Mouse (Mus musculus) intestine, embryonic 14.5 days (tissue): ENCODE measurements at regions not wholly inside any gene's neighbourhood (a gene's known extent, or its start where the extent isn't known, plus 50 kb on each side); places are given as distances from the start of the nearest gene placed in this dataset.

ENCODE experiments used
- ATAC-seq: fragments of 200-750 bp; cut with Nextera tagmentation; replicated peaks from 2 replicates; pipeline ENCODE4 v1.8.0; 2017; ENCODE audit warnings: low read depth, moderate number of reproducible peaks, moderate TSS enrichment, moderate library complexity; ENCODE audit not compliant: low FRiP score, low TSS enrichment
- DNase-seq: peaks from one replicate; pipeline ENCODE4 v3.0.0-alpha.2; 2018; ENCODE audit warnings: low spot score
- H3K27ac ChIP-seq: fragments of 300-500 bp; sonication (generic); 2 replicates; pipeline ENCODE4 v1.5.1; 2014; ENCODE audit warnings: low read depth, mild to moderate bottlenecking, control low read depth
- H3K27me3 ChIP-seq: fragments of 300-500 bp; sonication (generic); replicated peaks from 2 replicates; pipeline ENCODE4 v1.6.1; 2014; ENCODE audit warnings: low read length, control low read depth; ENCODE audit not compliant: control insufficient read depth, insufficient read depth
- H3K36me3 ChIP-seq: fragments of 300-500 bp; sonication (generic); 2 replicates; pipeline ENCODE4 v1.6.1; 2014; ENCODE audit warnings: low read length, control low read depth; ENCODE audit not compliant: control insufficient read depth, insufficient read depth
- H3K4me1 ChIP-seq: fragments of 300-500 bp; sonication (generic); replicated peaks from 2 replicates; pipeline ENCODE4 v1.6.1; 2014; ENCODE audit warnings: low read length, control low read depth, mixed read lengths; ENCODE audit not compliant: control insufficient read depth, insufficient read depth
- H3K4me2 ChIP-seq: fragments of 300-500 bp; sonication (generic); 2 replicates; pipeline ENCODE4 v1.6.1; 2014; ENCODE audit warnings: low read length
- H3K4me3 ChIP-seq: fragments of 300-500 bp; sonication (generic); 2 replicates; pipeline ENCODE4 v1.5.1; 2014; ENCODE audit warnings: low read depth, low read length, control low read depth, mixed read lengths
- H3K9ac ChIP-seq: fragments of 300-500 bp; sonication (generic); 2 replicates; pipeline ENCODE4 v1.6.1; 2014; ENCODE audit warnings: mild to moderate bottlenecking, low read length
- H3K9me3 ChIP-seq: fragments of 300-500 bp; sonication (generic); 2 replicates; pipeline ENCODE4 v1.6.1; 2016; ENCODE audit warnings: low read length, control low read depth; ENCODE audit not compliant: control insufficient read depth
- WGBS: fragments of 180-500 bp; shearing (Covaris S2); extraction: QIAGEN DNeasy Blood & Tissue Kit; methylation state at CpG from one replicate; pipeline ENCODE4 v1.1.7; 2014; 5-methylcytosine and 5-hydroxymethylcytosine counted together

- no peaks in the 10 kb centered on the region for H3K27me3 ChIP-seq
- no peak overlapping the region for H3K9ac ChIP-seq
- 25% methylated on average over 1 of the region's 1 CpGs for WGBS
- no peak; the same call in 1 of the 2 replicates for ATAC-seq
- no peak overlapping the region for H3K4me2 ChIP-seq
- H3K36me3 ChIP-seq = no peaks in the 10 kb centered on the region
- H3K4me1 ChIP-seq = peaks cover 6% of the 10 kb centered on the region
- H3K4me3 ChIP-seq = no peak overlapping the region
- H3K27ac ChIP-seq = no peak overlapping the region
- no peaks in the 10 kb centered on the region for H3K9me3 ChIP-seq
- DNase-seq = no peak
These were observed 149.4 kb downstream of the Dyrk2 start for GRCm38 (mm10) chr10:118720630-118721029.

GRCm38 (mm10) chr10:118722132-118722551 lies 147.9 kb downstream of the Dyrk2 start:
- Histone ChIP-seq H3K4me2 (no peak overlapping the region), H3K4me1 (peaks cover 6% of the 10 kb centered on the region), H3K4me3 (no peak overlapping the region), H3K27me3 (no peaks in the 10 kb centered on the region), H3K36me3 (no peaks in the 10 kb centered on the region), H3K27ac (0 out of 2 replicates have a peak overlapping the region, but pooled peaks have one; percentile 11), H3K9ac (no peak overlapping the region), H3K9me3 (no peaks in the 10 kb centered on the region)
- WGBS = 51% methylated on average over 5 of the region's 5 CpGs
- ATAC-seq (no peak), DNase-seq (no peak)

- peaks cover 6% of the 10 kb centered on the region for H3K4me1 ChIP-seq
- no peak overlapping the region for H3K4me2 ChIP-seq
- H3K9me3 ChIP-seq = no peaks in the 10 kb centered on the region
- no peak overlapping the region for H3K4me3 ChIP-seq
- WGBS = 79% methylated on average over 3 of the region's 3 CpGs
- H3K9ac ChIP-seq = no peak overlapping the region
- ATAC-seq (no peak), DNase-seq (no peak)
- no peaks in the 10 kb centered on the region for H3K36me3 ChIP-seq
- H3K27me3 ChIP-seq = no peaks in the 10 kb centered on the region
- 0 out of 2 replicates have a peak overlapping the region, but pooled peaks have one; percentile 11 for H3K27ac ChIP-seq
These were observed 147.3 kb downstream of the Dyrk2 start for GRCm38 (mm10) chr10:118722671-118723070.

GRCm38 (mm10) chr10:118736093-118736492 lies 133.9 kb downstream of the Dyrk2 start:
- Histone ChIP-seq H3K36me3 (no peaks in the 10 kb centered on the region), H3K4me1 (no peaks in the 10 kb centered on the region), H3K27me3 (no peaks in the 10 kb centered on the region), H3K4me3 (no peak overlapping the region), H3K4me2 (no peak overlapping the region), H3K9me3 (no peaks in the 10 kb centered on the region), H3K27ac (no peak overlapping the region), H3K9ac (no peak overlapping the region)
- no peak for DNase-seq
- ATAC-seq = no peak
- WGBS = 73% methylated on average over 4 of the region's 4 CpGs

GRCm38 (mm10) chr10:118737064-118737463 lies 132.9 kb downstream of the Dyrk2 start:
- H3K9ac ChIP-seq = no peak overlapping the region
- H3K9me3 ChIP-seq = no peaks in the 10 kb centered on the region
- no peak for ATAC-seq
- no peak for DNase-seq
- no peaks in the 10 kb centered on the region for H3K4me1 ChIP-seq
- no peak overlapping the region for H3K4me3 ChIP-seq
- H3K36me3 ChIP-seq = no peaks in the 10 kb centered on the region
- H3K27me3 ChIP-seq = no peaks in the 10 kb centered on the region
- no peak overlapping the region for H3K4me2 ChIP-seq
- H3K27ac ChIP-seq = no peak overlapping the region

GRCm38 (mm10) chr10:118739849-118740481 lies 130.0 kb downstream of the Dyrk2 start:
- DNase-seq (no peak), ATAC-seq (no peak)

GRCm38 (mm10) chr10:118743831-118744230 lies 126.2 kb downstream of the Dyrk2 start:
- Histone ChIP-seq H3K4me2 (no peak overlapping the region), H3K27ac (no peak overlapping the region), H3K4me3 (no peak overlapping the region), H3K9me3 (no peaks in the 10 kb centered on the region), H3K9ac (no peak overlapping the region), H3K27me3 (no peaks in the 10 kb centered on the region), H3K4me1 (peaks cover 11% of the 10 kb centered on the region), H3K36me3 (no peaks in the 10 kb centered on the region)
- WGBS = 90% methylated on average over 9 of the region's 9 CpGs
- ATAC-seq (no peak), DNase-seq (no peak)

More at GRCm38 (mm10) chr10:118739849-118740481, 130.0 kb downstream of the Dyrk2 start:
- H3K4me3 ChIP-seq = no peak overlapping the region
- H3K36me3 ChIP-seq = no peaks in the 10 kb centered on the region
- H3K4me2 ChIP-seq = no peak overlapping the region
- H3K4me1 ChIP-seq = no peaks in the 10 kb centered on the region
- no peaks in the 10 kb centered on the region for H3K27me3 ChIP-seq
- 83% methylated on average over 10 of the region's 10 CpGs for WGBS
- H3K27ac ChIP-seq = no peak overlapping the region
- no peak overlapping the region for H3K9ac ChIP-seq
- H3K9me3 ChIP-seq = no peaks in the 10 kb centered on the region

GRCm38 (mm10) chr10:118746719-118747395 lies 123.2 kb downstream of the Dyrk2 start:
- peak overlapping the region; percentile 89 for H3K27ac ChIP-seq
- ATAC-seq = peak; percentile 91
- DNase-seq = peak; percentile 61
- no peaks in the 10 kb centered on the region for H3K9me3 ChIP-seq
- H3K9ac ChIP-seq = no peak overlapping the region
- no peaks in the 10 kb centered on the region for H3K27me3 ChIP-seq
- peaks cover 11% of the 10 kb centered on the region for H3K4me1 ChIP-seq
- WGBS = 28% methylated on average over 4 of the region's 4 CpGs
- H3K36me3 ChIP-seq = no peaks in the 10 kb centered on the region
- H3K4me3 ChIP-seq = no peak overlapping the region
- no peak overlapping the region for H3K4me2 ChIP-seq

GRCm38 (mm10) chr10:118749039-118749438 lies 121.0 kb downstream of the Dyrk2 start:
- DNase-seq (no peak), ATAC-seq (no peak)
- Histone ChIP-seq H3K36me3 (no peaks in the 10 kb centered on the region), H3K27me3 (no peaks in the 10 kb centered on the region), H3K4me1 (peaks cover 11% of the 10 kb centered on the region), H3K27ac (no peak overlapping the region), H3K4me3 (no peak overlapping the region), H3K4me2 (no peak overlapping the region), H3K9me3 (no peaks in the 10 kb centered on the region), H3K9ac (no peak overlapping the region)
- 82% methylated on average over 1 of the region's 1 CpGs for WGBS
